Mouse (Mus musculus): ENCODE data around the gene Fah.

GRCm38 (mm10) chr7:84546667-84547066, 59.9 kb downstream of the Fah start:
- TF ChIP-seq CTCF (IDR thresholded peaks at IDR 0.05; ENCODE audit: control insufficient read depth, insufficient read depth, low read length) = no peak
- TF ChIP-seq POLR2A (IDR thresholded peaks at IDR 0.05; ENCODE audit: borderline replicate concordance, control insufficient read depth, low read depth, low read length) = no peak
